Mouse (Mus musculus): ENCODE results near the gene Olfr1382. TPM values are rescaled to one million over a fixed set of nuclear protein-coding genes. Genes with fewer than 3 reads are reported as not detected.
"Not testable (repeated sequence)": the region's sequence is repeated elsewhere in the genome, so short reads cannot be mapped to it uniquely, and the experiment has no call there.

Gene Olfr1382
- total RNA-seq (2021) = not detected
- long read RNA-seq, experiment 1 = 0 reads
- long read RNA-seq, experiment 2 = 0 reads

DNA sequence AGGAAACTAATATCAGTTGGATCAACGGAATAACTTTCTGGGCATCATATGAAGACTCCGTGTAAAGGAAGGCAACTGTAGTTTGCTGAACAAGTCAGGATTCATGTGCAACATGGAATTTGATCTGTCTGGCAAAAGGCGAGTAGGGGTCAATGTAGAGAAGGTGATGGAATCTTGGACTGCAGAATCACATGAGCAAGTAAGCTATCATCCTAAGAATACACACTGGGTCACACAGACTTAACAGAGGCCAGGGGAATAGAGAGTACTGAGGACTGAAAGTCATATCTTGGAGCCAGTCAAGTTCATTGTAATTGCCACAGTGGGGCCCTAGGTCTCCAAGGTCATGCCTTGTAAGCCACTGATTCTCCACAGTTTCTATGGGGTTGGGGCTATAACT, at the start of gene Olfr1382:
Gene Olfr1382, plus strand, starts transcription at position 301 of the 400 bp plus-strand sequence.
- DNase-seq (ENCODE audit: low spot score in 2 of 2) = no peak

DNA sequence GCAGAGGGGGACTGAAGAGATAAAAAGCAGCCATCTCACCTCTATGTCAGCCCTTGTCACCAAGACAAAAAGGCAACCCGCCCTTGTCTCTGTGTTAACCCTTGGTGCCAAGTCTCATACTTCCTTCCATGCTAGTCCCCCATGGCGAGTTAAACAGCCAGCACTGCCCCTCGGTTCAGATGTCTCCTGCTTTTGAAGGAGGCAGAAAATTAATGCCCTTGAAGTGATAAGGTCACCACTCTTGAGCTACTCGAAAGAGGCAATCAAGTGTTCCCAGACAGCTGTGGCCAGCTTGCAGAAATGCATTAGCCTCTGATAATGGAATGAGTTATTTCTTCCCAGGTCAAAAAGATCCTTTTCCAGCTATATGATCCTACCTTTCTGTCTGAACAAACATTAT, 42.1 kb upstream of the Olfr1382 start:
- DNase-seq (ENCODE audit: low spot score in 2 of 2) = no peak

DNA sequence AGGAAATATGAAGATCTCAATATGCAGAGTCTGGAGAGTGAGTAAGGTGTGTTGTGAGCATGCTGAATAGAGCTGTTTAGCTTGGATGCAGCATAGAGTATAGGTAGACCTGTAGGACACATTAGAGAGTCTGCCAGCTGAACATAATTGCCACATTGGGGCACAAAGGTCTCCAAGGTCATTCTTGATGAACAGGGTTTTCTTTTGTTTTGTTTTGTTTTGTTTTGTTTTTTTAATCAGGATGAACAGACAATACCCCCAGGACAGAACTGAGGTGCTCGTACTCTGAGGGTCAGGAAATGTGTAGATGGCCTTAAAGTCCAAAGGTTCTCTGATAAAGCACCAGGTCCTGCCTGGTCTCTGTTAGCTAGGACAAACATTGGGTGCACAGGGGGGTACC, 39.3 kb upstream of the Olfr1382 start, which contains the start of gene Olfr1385:
Gene Olfr1385, plus strand, starts transcription at position 301 of the 400 bp plus-strand sequence.
- DNase-seq (ENCODE audit: low spot score in 2 of 2) = not testable (repeated sequence)

DNA sequence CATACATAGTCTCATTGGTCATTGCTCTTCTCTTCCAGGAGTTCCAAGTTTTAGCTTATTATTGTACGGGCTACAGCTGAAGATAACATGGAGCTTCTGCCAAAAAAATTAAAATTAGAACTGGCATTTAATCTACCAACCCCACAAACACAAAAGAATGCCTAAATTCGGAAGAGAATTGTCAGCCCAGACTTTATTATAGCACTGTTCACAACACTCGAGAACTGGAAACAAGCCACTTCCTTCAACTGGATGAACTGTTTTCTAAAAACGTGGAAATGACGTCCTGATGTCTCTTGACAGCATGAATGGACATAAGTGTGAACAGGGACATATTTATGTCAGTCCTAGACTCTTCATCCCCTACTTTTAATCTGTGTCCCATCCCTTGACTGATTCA, 10.0 kb upstream of the Olfr1382 start:
- DNase-seq (ENCODE audit: low spot score in 2 of 2) = no peak

DNA sequence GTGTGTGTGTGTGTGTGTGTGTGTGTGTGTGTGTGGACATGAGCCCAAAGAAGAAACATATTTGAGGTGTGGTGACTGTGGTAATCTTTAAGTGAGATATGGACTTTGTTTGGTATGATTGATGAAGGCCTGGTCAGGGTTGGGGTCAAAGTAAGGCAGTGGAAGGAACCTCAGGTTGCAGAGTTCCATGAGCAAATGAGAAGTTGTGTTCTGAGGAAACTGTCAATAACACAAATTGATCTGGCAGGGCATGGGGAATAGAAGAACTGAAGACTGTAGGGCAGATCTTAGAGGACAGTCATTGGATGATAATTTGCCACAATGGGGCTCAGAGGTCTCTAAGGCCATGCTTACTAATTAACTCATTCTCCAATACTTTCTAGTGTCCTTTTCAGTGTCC, 8.7 kb upstream of the Olfr1382 start, which contains the start of gene Olfr1383:
Gene Olfr1383, plus strand, starts transcription at position 301 of the 400 bp plus-strand sequence.
- no peak for DNase-seq (ENCODE audit: low spot score in 2 of 2)

DNA sequence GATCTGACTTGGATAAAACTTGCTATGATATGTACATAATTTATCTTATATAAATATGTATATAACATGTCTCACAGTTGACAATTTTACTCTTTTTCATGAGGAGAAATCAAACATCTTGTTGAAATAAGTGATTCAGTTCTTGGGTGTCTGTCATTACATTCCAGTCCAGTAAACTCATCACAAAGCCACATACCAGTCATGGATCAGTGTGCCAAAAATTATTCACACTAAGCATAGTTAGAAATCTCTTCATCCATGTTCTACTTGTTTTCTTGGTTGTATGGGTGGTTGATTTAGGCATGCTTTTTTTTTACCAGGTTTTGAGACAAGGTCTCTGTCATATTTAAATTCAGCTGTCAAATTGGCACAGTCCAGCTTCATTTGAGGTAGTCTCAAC, 4.7 kb downstream of the Olfr1382 start:
- DNase-seq (ENCODE audit: low spot score in 2 of 2) = no peak

DNA sequence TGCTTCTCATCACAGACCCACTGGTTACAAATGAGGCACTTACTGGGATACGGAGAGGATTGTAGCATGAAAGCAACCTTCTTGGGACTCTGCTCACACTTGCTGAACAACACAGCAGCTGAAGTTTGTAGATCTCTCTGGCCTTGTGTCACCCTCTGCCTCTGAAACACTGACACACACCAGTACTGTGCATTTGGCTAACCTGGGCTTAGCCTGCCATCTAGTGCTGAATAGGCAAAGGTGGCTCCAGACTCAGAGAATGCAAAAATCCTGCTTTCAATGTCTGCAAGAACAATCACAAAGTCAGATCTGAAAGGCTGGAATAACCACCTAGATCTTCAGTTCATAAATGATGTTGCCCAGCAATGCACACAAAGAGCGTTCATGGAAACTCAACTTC, 8.6 kb downstream of the Olfr1382 start:
- not testable (repeated sequence) for DNase-seq (ENCODE audit: low spot score in 2 of 2)

DNA sequence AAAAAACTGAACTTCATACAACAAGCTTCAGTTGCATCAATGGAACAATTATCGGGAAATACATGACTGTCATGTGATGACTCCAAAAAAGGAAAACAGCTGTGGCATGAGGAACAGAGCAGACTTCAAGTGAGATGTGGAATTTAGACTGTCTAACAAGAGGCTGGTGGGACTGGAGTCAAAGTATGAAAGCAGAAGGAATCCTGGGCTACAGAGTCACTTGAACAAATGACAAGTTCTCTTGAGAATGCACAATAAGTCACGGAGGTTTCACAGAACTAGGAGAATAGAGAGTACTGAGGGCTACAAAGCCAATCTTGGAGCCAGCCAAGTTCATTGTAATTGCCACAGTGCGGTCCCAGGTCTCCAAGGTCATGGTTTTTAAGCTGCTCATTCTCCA, 15.1 kb downstream of the Olfr1382 start, which contains the start of gene Olfr1381:
Gene Olfr1381, plus strand, starts transcription at position 301 of the 400 bp plus-strand sequence.
- not testable (repeated sequence) for DNase-seq (ENCODE audit: low spot score in 2 of 2)

DNA sequence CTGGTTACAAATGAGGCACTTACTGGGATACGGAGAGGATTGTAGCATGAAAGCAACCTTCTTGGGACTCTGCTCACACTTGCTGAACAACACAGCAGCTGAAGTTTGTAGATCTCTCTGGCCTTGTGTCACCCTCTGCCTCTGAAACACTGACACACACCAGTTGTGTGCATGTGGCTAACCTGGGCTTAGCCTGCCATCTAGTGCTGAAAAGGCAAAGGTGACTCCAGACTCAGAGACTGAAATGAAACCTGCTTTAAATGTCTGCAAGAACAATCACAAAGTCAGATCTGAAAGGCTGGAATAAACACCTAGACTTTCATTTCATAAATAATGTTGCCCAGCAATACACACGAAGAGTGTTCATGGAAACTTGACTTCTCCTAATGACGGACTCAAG, 26.0 kb downstream of the Olfr1382 start:
- DNase-seq (ENCODE audit: low spot score in 2 of 2) = not testable (repeated sequence)

DNA sequence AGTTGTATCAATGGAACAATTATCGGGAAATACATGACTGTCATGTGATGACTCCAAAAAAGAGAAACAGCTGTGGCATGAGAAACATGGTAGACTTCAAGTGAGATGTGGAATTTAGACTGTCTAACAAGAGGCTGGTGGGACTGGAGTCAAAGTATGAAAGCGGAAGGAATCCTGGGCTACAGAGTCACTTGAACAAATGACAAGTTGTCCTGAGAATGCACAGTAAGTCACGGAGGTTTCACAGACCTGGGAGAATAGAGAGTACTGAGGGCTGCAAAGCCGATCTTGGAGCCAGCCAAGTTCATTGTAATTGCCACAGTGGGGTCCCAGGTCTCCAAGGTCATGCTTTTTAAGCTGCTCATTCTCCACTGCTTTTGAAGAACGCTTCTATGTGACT, 28.5 kb downstream of the Olfr1382 start, which contains the start of gene Olfr1380:
Gene Olfr1380, plus strand, starts transcription at position 301 of the 400 bp plus-strand sequence.
- not testable (repeated sequence) for DNase-seq (ENCODE audit: low spot score in 2 of 2)

DNA sequence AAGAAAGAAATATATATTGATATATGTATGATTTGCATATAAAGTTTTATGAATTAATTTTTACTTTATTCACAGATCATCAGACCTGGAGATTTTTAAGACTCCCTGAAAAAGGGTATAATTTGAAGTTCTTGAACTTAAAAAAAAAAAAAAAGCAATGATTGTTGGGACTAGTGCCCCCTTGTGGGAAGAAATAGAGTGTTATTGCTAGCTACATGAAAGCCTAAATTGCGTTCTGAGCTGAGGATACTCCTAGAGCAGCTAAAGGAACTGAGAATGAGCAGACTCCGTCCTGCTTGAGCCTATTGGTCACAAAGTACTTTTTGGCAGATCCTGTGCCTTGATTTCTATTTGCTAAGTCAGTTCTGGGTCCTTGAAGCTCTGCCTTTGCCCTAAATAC, 47.0 kb downstream of the Olfr1382 start:
- not testable (repeated sequence) for DNase-seq (ENCODE audit: low spot score in 2 of 2)

DNA sequence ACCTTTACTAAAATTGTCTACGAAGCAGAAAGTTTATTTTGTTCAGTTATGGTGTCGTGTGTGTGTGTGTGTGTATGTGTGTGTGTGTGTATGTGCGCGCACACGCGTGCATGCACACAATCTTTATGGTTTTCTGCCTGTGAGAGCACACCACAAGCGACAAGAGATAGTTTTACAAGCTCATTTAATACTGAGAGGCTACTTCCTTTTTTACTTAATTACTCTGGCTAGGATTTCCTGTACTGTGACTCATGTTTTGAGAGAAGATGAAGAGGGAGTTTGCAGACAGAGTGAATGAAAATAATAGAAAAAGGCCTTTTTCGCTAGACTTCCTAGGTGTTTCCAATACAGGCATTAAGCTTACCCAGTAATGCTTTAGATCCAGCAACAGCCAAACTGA, 52.4 kb downstream of the Olfr1382 start:
- DNase-seq (ENCODE audit: low spot score in 2 of 2) = not testable (repeated sequence)

Other genes starting within 250 kb of the Olfr1382 start
- gene Olfr1393, start 249.9 kb upstream of the Olfr1382 start, total RNA-seq (2021) = under 1 TPM; 0.16 to 0.22 TPM
- gene Olfr1392, start 243.0 kb upstream of the Olfr1382 start, total RNA-seq (2021) = not detected
- gene Olfr10, start 223.5 kb upstream of the Olfr1382 start, total RNA-seq (2021) = not detected
- not detected for gene Olfr1391, start 205.5 kb upstream of the Olfr1382 start, total RNA-seq (2021)
- not detected for gene Olfr1390, start 193.1 kb upstream of the Olfr1382 start, total RNA-seq (2021)
- not detected for gene Olfr1389, start 105.2 kb upstream of the Olfr1382 start, total RNA-seq (2021)
- gene Olfr1388, start 91.6 kb upstream of the Olfr1382 start, total RNA-seq (2021) = under 1 TPM; 0.12 to 0.26 TPM
- gene Olfr1387, start 72.9 kb upstream of the Olfr1382 start, total RNA-seq (2021) = not detected
- not detected for gene Olfr1386, start 63.2 kb upstream of the Olfr1382 start, total RNA-seq (2021)
- gene Olfr1385, start 39.2 kb upstream of the Olfr1382 start, total RNA-seq (2021) = not detected
- not detected for gene Olfr1384, start 21.5 kb upstream of the Olfr1382 start, total RNA-seq (2021)
- not detected for gene Olfr1383, start 8.6 kb upstream of the Olfr1382 start, total RNA-seq (2021)
- not detected for gene Olfr1381, start 15.2 kb downstream of the Olfr1382 start, total RNA-seq (2021)
- not detected for gene Olfr1380, start 28.6 kb downstream of the Olfr1382 start, total RNA-seq (2021)
- gene Flt4, start 81.0 kb downstream of the Olfr1382 start, total RNA-seq (2021) = 1 to 10 TPM; 7.3 to 7.5 TPM
- gene Scgb3a1, start 135.4 kb downstream of the Olfr1382 start, total RNA-seq (2021) = under 1 TPM in 1 of 2 experiments, not detected in 1; 0.62 TPM
- 10 to 100 TPM; 58.3 to 63.2 TPM for gene Cnot6, start 184.5 kb downstream of the Olfr1382 start, total RNA-seq (2021)

Measured in gastrocnemius, postnatal 4 days (tissue).